Mouse (Mus musculus) midbrain, embryonic 12.5 days (tissue): Measurements from ENCODE around the gene Pdcd6ip. TPM values are rescaled to one million over a fixed set of nuclear protein-coding genes. Genes with fewer than 3 reads are reported as not detected.
"Not testable (repeated sequence)": the region's sequence is repeated elsewhere in the genome, so short reads cannot be mapped to it uniquely, and the experiment has no call there.

ENCODE experiments used
- ATAC-seq: fragments of 200-750 bp; cut with Nextera tagmentation; 2 replicates; pipeline ENCODE4 v1.8.0; 2017; ENCODE audit warnings: low read depth, moderate TSS enrichment, moderate library complexity; ENCODE audit not compliant: low FRiP score
- H3K27ac ChIP-seq: fragments of 300-500 bp; sonication (generic); replicated peaks from 2 replicates; pipeline ENCODE4 v1.5.1; 2016; ENCODE audit warnings: mild to moderate bottlenecking
- H3K27me3 ChIP-seq: fragments of 300-500 bp; sonication (generic); 2 replicates; pipeline ENCODE4 v1.6.1; 2016; ENCODE audit warnings: mild to moderate bottlenecking
- H3K36me3 ChIP-seq: fragments of 300-500 bp; sonication (generic); 2 replicates; pipeline ENCODE4 v1.6.1; 2016
- H3K4me1 ChIP-seq: fragments of 300-500 bp; sonication (generic); 2 replicates; pipeline ENCODE4 v1.6.1; 2016
- H3K4me2 ChIP-seq: fragments of 300-500 bp; sonication (generic); replicated peaks from 2 replicates; pipeline ENCODE4 v1.6.1; 2016; ENCODE audit warnings: mild to moderate bottlenecking, moderate library complexity
- H3K4me3 ChIP-seq: fragments of 300-500 bp; sonication (generic); 2 replicates; pipeline ENCODE4 v1.5.1; 2016; ENCODE audit warnings: mild to moderate bottlenecking
- H3K9ac ChIP-seq: fragments of 300-500 bp; sonication (generic); replicated peaks from 2 replicates; pipeline ENCODE4 v1.6.1; 2016; ENCODE audit warnings: mild to moderate bottlenecking, moderate library complexity
- H3K9me3 ChIP-seq: fragments of 300-500 bp; sonication (generic); 2 replicates; pipeline ENCODE4 v1.6.1; 2016; ENCODE audit warnings: mild to moderate bottlenecking
- WGBS: fragments of 180-500 bp; shearing (Covaris S2); methylation state at CpG from one replicate; pipeline ENCODE4 v1.1.7; 2016; 5-methylcytosine and 5-hydroxymethylcytosine counted together
- polyA plus RNA-seq: library from polyadenylated mRNA; unstranded; fragments of >200 nt; fragmentation: Nextera tagmentation; extraction: Ambion mirVana; gene quantifications from 2 replicates; pipeline ENCODE4 v1.2.1, GENCODE M21; 2016

Pdcd6ip gene
- polyA plus RNA-seq, 1 experiment from 2014 or later: 57.9 TPM

DNA sequence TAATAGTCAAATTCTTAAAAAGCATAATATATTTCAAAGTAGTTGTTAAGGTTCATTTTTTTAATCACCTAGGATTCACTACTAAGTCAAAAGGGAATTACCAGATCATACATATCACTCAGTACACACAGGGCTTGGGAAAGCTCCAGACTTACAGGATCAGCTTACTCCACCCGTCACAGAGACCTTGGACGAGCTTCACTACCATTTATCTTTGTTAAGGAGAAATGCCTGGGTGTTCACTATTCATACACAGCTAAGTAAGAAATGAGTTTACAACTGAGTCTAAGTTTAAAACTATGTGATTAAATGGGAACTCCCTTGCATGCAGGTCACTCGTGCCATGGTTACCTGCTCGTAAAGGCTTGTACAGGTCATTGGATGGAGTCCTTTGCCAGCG, 35.7 kb downstream of the Pdcd6ip start:
- no peaks in the 10 kb centered on the region for H3K4me1 ChIP-seq
- H3K9ac ChIP-seq: no peak overlapping the region
- 95% methylated on average over 5 of the region's 5 CpGs for WGBS
- no peak overlapping the region for H3K27ac ChIP-seq
- no peak for ATAC-seq
- H3K9me3 ChIP-seq: peaks cover 6% of the 10 kb centered on the region; the same call in 1 of the 2 replicates
- H3K27me3 ChIP-seq: no peaks in the 10 kb centered on the region
- no peak overlapping the region for H3K4me3 ChIP-seq
- no peak overlapping the region for H3K4me2 ChIP-seq
- H3K36me3 ChIP-seq: peaks cover 78% of the 10 kb centered on the region

- no peak overlapping the region for H3K4me2 ChIP-seq
- peaks cover 6% of the 10 kb centered on the region; the same call in 1 of the 2 replicates for H3K9me3 ChIP-seq
- H3K27ac ChIP-seq: no peak overlapping the region
- H3K27me3 ChIP-seq: no peaks in the 10 kb centered on the region
- H3K9ac ChIP-seq: no peak overlapping the region
- H3K4me1 ChIP-seq: no peaks in the 10 kb centered on the region
- no peak for ATAC-seq
- WGBS: 93% methylated on average over 1 of the region's 1 CpGs
- no peak overlapping the region for H3K4me3 ChIP-seq
- peaks cover 77% of the 10 kb centered on the region for H3K36me3 ChIP-seq
These were observed 37.3 kb downstream of the Pdcd6ip start for GRCm38 (mm10) chr9:113670857-113671106.

DNA sequence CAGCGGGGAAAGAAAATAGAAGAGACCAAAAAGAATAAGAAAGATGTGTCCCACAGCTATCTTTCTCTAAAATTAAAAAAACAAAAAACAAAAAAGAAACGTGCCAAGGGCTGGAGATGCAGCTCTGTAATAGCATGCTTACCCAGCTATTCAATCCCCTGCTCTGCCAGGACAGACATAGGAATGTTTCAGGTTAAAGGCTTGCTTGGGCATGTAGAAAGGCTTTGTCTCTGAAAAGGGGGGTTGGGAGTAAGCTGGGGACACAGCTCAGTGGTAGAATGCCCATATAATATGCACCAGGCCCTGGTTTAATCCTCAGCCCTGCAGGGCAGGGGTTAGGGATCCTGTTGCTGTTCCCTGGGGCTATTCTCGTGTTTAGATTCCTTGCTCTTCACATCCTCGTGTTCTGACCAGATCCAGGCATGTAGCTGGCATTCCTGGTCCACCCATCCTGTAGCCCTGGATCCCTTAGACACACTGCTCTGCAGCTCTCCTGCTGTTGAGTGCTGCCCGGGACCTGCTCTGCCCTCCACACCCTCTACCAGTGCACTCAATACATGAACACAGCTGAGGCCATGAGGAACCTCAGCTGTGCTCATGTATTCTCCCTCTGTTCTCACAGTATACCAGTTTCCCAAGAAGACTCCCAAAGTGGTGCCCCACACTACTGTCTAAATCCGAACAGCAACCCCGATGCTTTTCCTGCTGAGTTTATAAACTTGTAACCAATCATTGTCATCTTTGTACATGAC, 37.8 kb downstream of the Pdcd6ip start:
- WGBS: 87% methylated on average over 7 of the region's 7 CpGs
- ATAC-seq: no peak
- Histone ChIP-seq H3K4me1 (no peaks in the 10 kb centered on the region), H3K27ac (no peak overlapping the region), H3K4me3 (no peak overlapping the region), H3K9me3 (peaks cover 6% of the 10 kb centered on the region; the same call in 1 of the 2 replicates), H3K36me3 (peaks cover 74% of the 10 kb centered on the region), H3K9ac (no peak overlapping the region), H3K27me3 (no peaks in the 10 kb centered on the region), H3K4me2 (no peak overlapping the region)

GRCm38 (mm10) chr9:113663476-113663875, 44.6 kb downstream of the Pdcd6ip start:
- H3K4me2 ChIP-seq: no peak overlapping the region
- 91% methylated on average over 4 of the region's 4 CpGs for WGBS
- H3K9me3 ChIP-seq: peaks cover 6% of the 10 kb centered on the region; the same call in 1 of the 2 replicates
- no peaks in the 10 kb centered on the region for H3K4me1 ChIP-seq
- no peak overlapping the region for H3K9ac ChIP-seq
- no peak overlapping the region for H3K27ac ChIP-seq
- H3K27me3 ChIP-seq: no peaks in the 10 kb centered on the region
- H3K36me3 ChIP-seq: peaks cover 65% of the 10 kb centered on the region
- no peak overlapping the region for H3K4me3 ChIP-seq
- ATAC-seq: no peak

GRCm38 (mm10) chr9:113657837-113658236, 50.2 kb downstream of the Pdcd6ip start:
- 91% methylated on average over 1 of the region's 1 CpGs for WGBS

GRCm38 (mm10) chr9:113653571-113653970, 54.5 kb downstream of the Pdcd6ip start:
- H3K27ac ChIP-seq: no peak overlapping the region
- H3K4me1 ChIP-seq: no peaks in the 10 kb centered on the region
- H3K9ac ChIP-seq: no peak overlapping the region
- no peaks in the 10 kb centered on the region for H3K27me3 ChIP-seq
- H3K9me3 ChIP-seq: no peaks in the 10 kb centered on the region
- H3K4me2 ChIP-seq: no peak overlapping the region
- peaks cover 47% of the 10 kb centered on the region for H3K36me3 ChIP-seq
- WGBS: 85% methylated on average over 8 of the region's 8 CpGs
- H3K4me3 ChIP-seq: no peak overlapping the region
- no peak for ATAC-seq

More at GRCm38 (mm10) chr9:113657837-113658236, 50.2 kb downstream of the Pdcd6ip start:
- Histone ChIP-seq H3K4me3 (no peak overlapping the region), H3K36me3 (peaks cover 79% of the 10 kb centered on the region), H3K4me1 (no peaks in the 10 kb centered on the region), H3K27ac (no peak overlapping the region), H3K9me3 (no peaks in the 10 kb centered on the region), H3K4me2 (no peak overlapping the region), H3K9ac (no peak overlapping the region), H3K27me3 (no peaks in the 10 kb centered on the region)
- no peak for ATAC-seq

DNA sequence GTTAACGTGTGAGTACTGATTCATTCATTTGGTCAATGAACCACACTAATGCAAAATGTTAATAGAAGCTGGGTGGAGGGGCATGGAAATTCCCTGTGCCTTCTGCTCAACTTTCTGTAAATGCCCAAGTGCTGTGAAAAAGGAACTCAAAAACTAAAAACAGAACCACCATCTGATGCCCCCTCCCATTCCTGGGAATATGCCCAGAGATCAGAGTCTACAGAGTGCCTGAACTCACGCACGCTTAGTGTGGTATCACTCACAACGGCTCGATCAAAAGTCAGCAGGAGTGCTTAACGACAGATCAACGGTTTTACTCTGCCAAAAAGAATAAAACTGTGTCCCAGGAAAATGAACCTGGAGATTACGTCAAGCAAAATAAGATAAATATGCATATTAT, 57.3 kb downstream of the Pdcd6ip start:
- H3K27ac ChIP-seq: no peak overlapping the region
- no peak overlapping the region for H3K4me2 ChIP-seq
- H3K27me3 ChIP-seq: no peaks in the 10 kb centered on the region
- no peaks in the 10 kb centered on the region for H3K4me1 ChIP-seq
- no peak for ATAC-seq
- no peak overlapping the region for H3K4me3 ChIP-seq
- H3K9ac ChIP-seq: no peak overlapping the region
- WGBS: 87% methylated on average over 8 of the region's 8 CpGs
- H3K36me3 ChIP-seq: peaks cover 28% of the 10 kb centered on the region
- no peaks in the 10 kb centered on the region for H3K9me3 ChIP-seq

- not testable (repeated sequence) for H3K4me2 ChIP-seq, H3K9me3 ChIP-seq, H3K9ac ChIP-seq, H3K4me1 ChIP-seq, H3K27me3 ChIP-seq, ATAC-seq, H3K27ac ChIP-seq, H3K4me3 ChIP-seq
- peaks cover 17% of the 10 kb centered on the region for H3K36me3 ChIP-seq
- 83% methylated on average over 8 of the region's 8 CpGs for WGBS
These were observed 58.8 kb downstream of the Pdcd6ip start for GRCm38 (mm10) chr9:113649211-113649610.

GRCm38 (mm10) chr9:113645837-113646169, 62.3 kb downstream of the Pdcd6ip start:
- 52% methylated on average over 5 of the region's 5 CpGs for WGBS
- peak; percentile 55; the same call in 1 of the 2 replicates for ATAC-seq
- H3K9me3 ChIP-seq: no peaks in the 10 kb centered on the region

GRCm38 (mm10) chr9:113645153-113645836, 62.8 kb downstream of the Pdcd6ip start:
- H3K27me3 ChIP-seq: no peaks in the 10 kb centered on the region
- no peaks in the 10 kb centered on the region for H3K36me3 ChIP-seq
- 28% methylated on average over 8 of the region's 11 CpGs for WGBS
- H3K9ac ChIP-seq: no peak overlapping the region
- H3K4me3 ChIP-seq: no peak overlapping the region
- no peaks in the 10 kb centered on the region for H3K9me3 ChIP-seq
- no peak overlapping the region for H3K27ac ChIP-seq
- peak; percentile 42 for ATAC-seq
- H3K4me1 ChIP-seq: peaks cover 4% of the 10 kb centered on the region
- no peak overlapping the region for H3K4me2 ChIP-seq

More at GRCm38 (mm10) chr9:113645837-113646169, 62.3 kb downstream of the Pdcd6ip start:
- H3K9ac ChIP-seq: no peak overlapping the region
- H3K4me2 ChIP-seq: no peak overlapping the region
- H3K4me3 ChIP-seq: no peak overlapping the region
- no peaks in the 10 kb centered on the region for H3K36me3 ChIP-seq
- peaks cover 4% of the 10 kb centered on the region for H3K4me1 ChIP-seq
- H3K27ac ChIP-seq: no peak overlapping the region
- no peaks in the 10 kb centered on the region for H3K27me3 ChIP-seq

DNA sequence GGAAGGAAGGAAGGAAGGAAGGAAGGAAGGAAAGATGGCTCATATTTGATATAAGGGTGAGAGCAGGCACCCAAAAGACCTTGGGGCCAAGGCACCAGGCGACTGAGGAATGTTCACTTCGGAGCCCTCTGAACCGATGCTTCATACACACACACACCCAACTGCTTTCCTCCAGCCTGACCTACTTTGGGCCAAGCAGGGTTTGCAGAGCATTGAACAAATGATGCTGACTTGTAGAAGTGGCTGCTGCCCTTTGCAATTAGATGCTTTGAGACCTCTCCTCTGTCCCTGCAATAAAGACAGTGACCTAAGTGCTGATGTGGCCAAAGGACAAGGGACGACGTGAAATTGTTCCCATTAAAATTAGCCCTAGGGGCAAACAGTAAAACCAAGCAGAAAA, 63.4 kb downstream of the Pdcd6ip start:
- Histone ChIP-seq H3K4me1 (peaks cover 4% of the 10 kb centered on the region), H3K4me2 (no peak overlapping the region), H3K9me3 (no peaks in the 10 kb centered on the region), H3K27ac (no peak overlapping the region), H3K9ac (no peak overlapping the region), H3K4me3 (no peak overlapping the region), H3K36me3 (no peaks in the 10 kb centered on the region), H3K27me3 (no peaks in the 10 kb centered on the region)
- no peak for ATAC-seq
- WGBS: 72% methylated on average over 5 of the region's 5 CpGs

DNA sequence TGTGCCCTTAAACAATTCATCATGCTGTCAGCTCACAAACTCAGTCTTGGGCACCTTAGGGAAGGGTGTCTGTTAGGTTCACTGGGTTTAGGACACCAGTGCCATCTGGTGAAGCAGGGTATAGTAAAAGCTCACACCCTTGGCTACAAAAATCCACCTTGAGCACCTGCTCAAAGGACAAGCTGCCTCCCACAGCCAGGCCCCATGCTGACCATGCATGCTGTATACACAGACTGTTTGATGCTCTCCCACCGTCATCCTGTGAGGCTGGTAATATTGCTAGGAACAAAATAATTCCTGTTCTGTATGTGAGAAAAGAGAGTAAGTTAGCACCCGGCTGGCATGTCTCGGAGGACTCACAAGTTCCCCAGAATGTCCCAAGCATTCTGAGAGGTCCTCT, 64.0 kb downstream of the Pdcd6ip start:
- 84% methylated on average over 3 of the region's 3 CpGs for WGBS

More for the DNA sequence above, 64.0 kb downstream of the Pdcd6ip start:
- Histone ChIP-seq H3K9me3 (no peaks in the 10 kb centered on the region), H3K27ac (no peak overlapping the region), H3K4me2 (no peak overlapping the region), H3K9ac (no peak overlapping the region), H3K27me3 (no peaks in the 10 kb centered on the region), H3K4me3 (no peak overlapping the region), H3K36me3 (no peaks in the 10 kb centered on the region), H3K4me1 (peaks cover 4% of the 10 kb centered on the region)
- no peak for ATAC-seq
